Mouse (Mus musculus): Measurements from ENCODE around the gene Eva1b. TPM values are rescaled to one million over a fixed set of nuclear protein-coding genes. Genes with fewer than 3 reads are reported as not detected.

Gene Eva1b
- polyA plus RNA-seq, 1 experiment = 28.6 TPM

DNA sequence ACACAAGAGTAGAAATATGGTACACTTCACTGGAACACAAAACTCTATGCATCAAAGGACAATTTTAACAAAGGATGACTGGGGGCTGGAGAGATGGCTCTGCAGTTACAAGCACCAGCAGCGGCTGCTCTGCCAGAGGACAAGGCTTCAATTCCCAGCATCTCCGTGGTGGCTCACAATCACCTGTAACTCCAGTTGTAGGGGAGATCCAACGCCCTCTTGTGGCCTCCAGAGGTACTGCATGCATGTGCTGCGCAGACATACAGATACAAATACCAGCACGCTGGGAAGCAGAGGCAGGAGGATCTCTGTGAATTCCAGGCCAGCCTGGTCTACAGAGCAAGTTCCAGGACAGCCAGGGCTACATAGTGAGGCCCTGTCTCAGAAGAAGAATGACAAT, 9.1 kb downstream of the Eva1b start:
- Histone ChIP-seq H3K79me2 (ENCODE audit: control insufficient read depth, insufficient read depth) (no peaks in the 10 kb centered on the region), H3K4me2 (ENCODE audit: low read depth) (no peak overlapping the region), H3K4me3 (no peak overlapping the region), H3K27me3 (ENCODE audit: control insufficient read depth, insufficient read depth, insufficient read length) (no peaks in the 10 kb centered on the region), H3ac (ENCODE audit: control insufficient read depth, insufficient read length) (no peak overlapping the region), H3K36me3 (ENCODE audit: control insufficient read depth, insufficient read depth) (peaks cover 4% of the 10 kb centered on the region)
- TF ChIP-seq SRF (IDR thresholded peaks at IDR 0.05; ENCODE audit: control insufficient read depth, insufficient read length, low read depth) (no peak), MAX (IDR thresholded peaks at IDR 0.05; ENCODE audit: low read depth) (no peak), TCF3 (IDR thresholded peaks at IDR 0.05; ENCODE audit: insufficient read length, low read depth) (no peak), CEBPB (IDR thresholded peaks at IDR 0.05; ENCODE audit: insufficient read depth, poor library complexity, severe bottlenecking) (no peak), USF1 (IDR thresholded peaks at IDR 0.05; ENCODE audit: low read depth) (no peak), REST (IDR thresholded peaks at IDR 0.05; ENCODE audit: insufficient read depth, insufficient read length) (no peak), POLR2A (IDR thresholded peaks at IDR 0.05; ENCODE audit: insufficient read length, low read depth) (no peak)

DNA sequence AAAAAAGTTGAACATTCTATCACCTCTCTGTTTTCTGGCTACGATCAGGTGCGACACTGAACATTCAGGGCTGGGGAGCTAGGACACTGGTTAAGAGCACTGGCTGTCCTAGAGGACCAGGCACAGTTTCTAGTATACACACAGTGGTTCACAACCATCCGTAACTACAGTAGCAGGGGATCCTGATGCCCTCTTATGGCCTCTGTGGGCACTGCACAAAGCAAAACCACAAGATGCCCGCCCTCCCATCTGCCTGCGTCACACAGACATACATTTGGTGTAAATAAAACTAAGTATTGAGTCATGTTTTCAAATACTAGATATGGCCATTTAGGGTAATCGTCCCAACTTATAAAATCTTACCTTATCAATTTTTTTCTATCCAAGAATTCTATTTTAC, 10.0 kb downstream of the Eva1b start:
- no peak overlapping the region for H3K4me2 ChIP-seq (ENCODE audit: low read depth)
- H3ac ChIP-seq (ENCODE audit: control insufficient read depth, insufficient read length) = no peak overlapping the region
- H3K4me3 ChIP-seq = no peak overlapping the region
- H3K79me2 ChIP-seq (ENCODE audit: control insufficient read depth, insufficient read depth) = no peaks in the 10 kb centered on the region
- TF ChIP-seq MYOD1 (IDR thresholded peaks at IDR 0.05; ENCODE audit: control insufficient read depth in 1 of 3, insufficient read length in 2 of 3, low read depth in 2 of 3) (no peak), TCF3 (IDR thresholded peaks at IDR 0.05; ENCODE audit: insufficient read length, low read depth) (no peak), MAX (IDR thresholded peaks at IDR 0.05; ENCODE audit: low read depth) (no peak), TCF12 (IDR thresholded peaks at IDR 0.05; ENCODE audit: insufficient read depth, poor library complexity, severe bottlenecking) (no peak), MYOG (IDR thresholded peaks at IDR 0.05; ENCODE audit: control insufficient read depth in 1 of 3, insufficient read depth in 1 of 3, insufficient read length in 2 of 3, low read depth in 2 of 3) (no peak), SRF (IDR thresholded peaks at IDR 0.05; ENCODE audit: control insufficient read depth, insufficient read length, low read depth) (no peak), REST (IDR thresholded peaks at IDR 0.05; ENCODE audit: insufficient read depth, insufficient read length) (no peak), POLR2AphosphoS2 (IDR thresholded peaks at IDR 0.05; ENCODE audit: insufficient read length, low read depth) (no peak), CEBPB (IDR thresholded peaks at IDR 0.05; ENCODE audit: insufficient read depth, poor library complexity, severe bottlenecking) (no peak), USF1 (IDR thresholded peaks at IDR 0.05; ENCODE audit: low read depth) (no peak), POLR2A (IDR thresholded peaks at IDR 0.05; ENCODE audit: insufficient read length, low read depth) (no peak), E2F4 (IDR thresholded peaks at IDR 0.05; ENCODE audit: insufficient read depth) (no peak)
- H3K27me3 ChIP-seq (ENCODE audit: control insufficient read depth, insufficient read depth, insufficient read length) = no peaks in the 10 kb centered on the region
- H3K36me3 ChIP-seq (ENCODE audit: control insufficient read depth, insufficient read depth) = peaks cover 4% of the 10 kb centered on the region

DNA sequence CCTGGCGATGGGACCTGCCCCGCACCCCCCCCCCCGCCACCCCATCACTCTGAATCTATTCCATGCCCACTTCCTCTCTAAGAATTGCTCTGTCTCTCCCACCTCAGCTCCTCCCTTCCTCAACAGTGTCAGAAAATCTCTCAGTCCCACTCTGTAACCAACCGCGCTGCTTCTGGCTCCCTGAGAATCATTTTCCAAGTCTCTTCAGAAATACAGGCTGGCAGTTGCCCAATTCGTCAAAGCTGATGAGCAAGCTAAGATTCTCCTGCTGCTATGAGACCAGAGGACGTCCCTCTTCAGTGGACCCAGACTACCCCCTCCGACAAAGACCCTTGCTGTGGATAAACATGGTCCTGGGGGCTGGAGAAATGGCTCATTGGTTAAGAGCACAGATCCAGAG, 11.9 kb downstream of the Eva1b start:
- no peaks in the 10 kb centered on the region for H3K79me2 ChIP-seq (ENCODE audit: control insufficient read depth, insufficient read depth)
- no peak overlapping the region for H3ac ChIP-seq (ENCODE audit: control insufficient read depth, insufficient read length)
- no peak overlapping the region for H3K4me3 ChIP-seq
- peaks cover 4% of the 10 kb centered on the region for H3K36me3 ChIP-seq (ENCODE audit: control insufficient read depth, insufficient read depth)
- TF ChIP-seq SRF (IDR thresholded peaks at IDR 0.05; ENCODE audit: control insufficient read depth, insufficient read length, low read depth) = no peak
- TF ChIP-seq E2F4 (IDR thresholded peaks at IDR 0.05; ENCODE audit: insufficient read depth) = no peak
- no peak for TF ChIP-seq POLR2AphosphoS2 (IDR thresholded peaks at IDR 0.05; ENCODE audit: insufficient read length, low read depth)
- TF ChIP-seq TCF12 (IDR thresholded peaks at IDR 0.05; ENCODE audit: insufficient read depth, poor library complexity, severe bottlenecking) = no peak
- no peak for TF ChIP-seq TCF3 (IDR thresholded peaks at IDR 0.05; ENCODE audit: insufficient read length, low read depth)
- TF ChIP-seq POLR2A (IDR thresholded peaks at IDR 0.05; ENCODE audit: insufficient read length, low read depth) = no peak
- TF ChIP-seq CEBPB (IDR thresholded peaks at IDR 0.05; ENCODE audit: insufficient read depth, poor library complexity, severe bottlenecking) = no peak
- TF ChIP-seq MAX (IDR thresholded peaks at IDR 0.05; ENCODE audit: low read depth) = no peak
- TF ChIP-seq USF1 (IDR thresholded peaks at IDR 0.05; ENCODE audit: low read depth) = no peak
- no peak for TF ChIP-seq MYOD1 (IDR thresholded peaks at IDR 0.05; ENCODE audit: control insufficient read depth in 1 of 3, insufficient read length in 2 of 3, low read depth in 2 of 3)
- no peak for TF ChIP-seq REST (IDR thresholded peaks at IDR 0.05; ENCODE audit: insufficient read depth, insufficient read length)
- TF ChIP-seq MYOG (IDR thresholded peaks at IDR 0.05; ENCODE audit: control insufficient read depth in 1 of 3, insufficient read depth in 1 of 3, insufficient read length in 2 of 3, low read depth in 2 of 3) = no peak
- H3K4me2 ChIP-seq (ENCODE audit: low read depth) = no peak overlapping the region
- no peaks in the 10 kb centered on the region for H3K27me3 ChIP-seq (ENCODE audit: control insufficient read depth, insufficient read depth, insufficient read length)

GRCm38 (mm10) chr4:126160981-126161380, 13.4 kb downstream of the Eva1b start:
- Histone ChIP-seq H3K27me3 (ENCODE audit: control insufficient read depth, insufficient read depth, insufficient read length) (no peaks in the 10 kb centered on the region), H3K4me3 (no peak overlapping the region), H3K4me2 (ENCODE audit: low read depth) (no peak overlapping the region), H3ac (ENCODE audit: control insufficient read depth, insufficient read length) (no peak overlapping the region), H3K36me3 (ENCODE audit: control insufficient read depth, insufficient read depth) (peaks cover 9% of the 10 kb centered on the region), H3K79me2 (ENCODE audit: control insufficient read depth, insufficient read depth) (no peaks in the 10 kb centered on the region)
- TF ChIP-seq CEBPB (IDR thresholded peaks at IDR 0.05; ENCODE audit: insufficient read depth, poor library complexity, severe bottlenecking) = no peak

- Histone ChIP-seq H3K4me3 (no peak overlapping the region), H3ac (ENCODE audit: control insufficient read depth, insufficient read length) (no peak overlapping the region), H3K27me3 (ENCODE audit: control insufficient read depth, insufficient read depth, insufficient read length) (no peaks in the 10 kb centered on the region), H3K4me2 (ENCODE audit: low read depth) (no peak overlapping the region), H3K36me3 (ENCODE audit: control insufficient read depth, insufficient read depth) (peaks cover 13% of the 10 kb centered on the region), H3K79me2 (ENCODE audit: control insufficient read depth, insufficient read depth) (no peaks in the 10 kb centered on the region)
- no peak for TF ChIP-seq POLR2AphosphoS2 (IDR thresholded peaks at IDR 0.05; ENCODE audit: insufficient read length, low read depth)
- no peak for TF ChIP-seq POLR2A (IDR thresholded peaks at IDR 0.05; ENCODE audit: insufficient read length, low read depth)
- TF ChIP-seq E2F4 (IDR thresholded peaks at IDR 0.05; ENCODE audit: insufficient read depth) = no peak
- no peak for TF ChIP-seq MAX (IDR thresholded peaks at IDR 0.05; ENCODE audit: low read depth)
- TF ChIP-seq REST (IDR thresholded peaks at IDR 0.05; ENCODE audit: insufficient read depth, insufficient read length) = no peak
- TF ChIP-seq TCF3 (IDR thresholded peaks at IDR 0.05; ENCODE audit: insufficient read length, low read depth) = no peak
- no peak for TF ChIP-seq TCF12 (IDR thresholded peaks at IDR 0.05; ENCODE audit: insufficient read depth, poor library complexity, severe bottlenecking)
Measured at GRCm38 (mm10) chr4:126161456-126161855, 13.9 kb downstream of the Eva1b start.
